Mouse (Mus musculus) neural tube, embryonic 13.5 days (tissue): ENCODE results near the gene St3gal6. TPM values are rescaled to one million over a fixed set of nuclear protein-coding genes. Genes with fewer than 3 reads are reported as not detected.

Source experiments
- ATAC-seq: fragments of 200-750 bp; cut with Nextera tagmentation; 2 replicates; pipeline ENCODE4 v1.8.0; 2017; ENCODE audit warnings: low read depth, mild to moderate bottlenecking, moderate TSS enrichment, moderate library complexity
- H3K27ac ChIP-seq: fragments of 300-500 bp; sonication (generic); replicated peaks from 2 replicates; pipeline ENCODE4 v1.5.1; 2015; ENCODE audit warnings: moderate library complexity, mild to moderate bottlenecking, inconsistent platforms
- H3K27me3 ChIP-seq: fragments of 300-500 bp; sonication (generic); 2 replicates; pipeline ENCODE4 v1.6.1; 2015; ENCODE audit warnings: mild to moderate bottlenecking, inconsistent platforms
- H3K36me3 ChIP-seq: fragments of 300-500 bp; sonication (generic); 2 replicates; pipeline ENCODE4 v1.6.1; 2015; ENCODE audit warnings: mild to moderate bottlenecking, inconsistent platforms
- H3K4me1 ChIP-seq: fragments of 300-500 bp; sonication (generic); replicated peaks from 2 replicates; pipeline ENCODE4 v1.6.1; 2015; ENCODE audit warnings: inconsistent platforms
- H3K4me2 ChIP-seq: fragments of 300-500 bp; sonication (generic); 2 replicates; pipeline ENCODE4 v1.6.1; 2015; ENCODE audit warnings: inconsistent platforms, mild to moderate bottlenecking, moderate library complexity
- H3K4me3 ChIP-seq: fragments of 300-500 bp; sonication (generic); 2 replicates; pipeline ENCODE4 v1.5.1; 2015; ENCODE audit warnings: mild to moderate bottlenecking, inconsistent platforms
- H3K9ac ChIP-seq: fragments of 300-500 bp; sonication (generic); 2 replicates; pipeline ENCODE4 v1.6.1; 2015; ENCODE audit warnings: moderate library complexity, mild to moderate bottlenecking, inconsistent platforms
- H3K9me3 ChIP-seq: fragments of 300-500 bp; sonication (generic); 2 replicates; pipeline ENCODE4 v1.6.1; 2016; ENCODE audit warnings: inconsistent platforms
- WGBS: fragments of 180-500 bp; shearing (Covaris S2); methylation state at CpG from one replicate; pipeline ENCODE4 v1.1.7; 2015; 5-methylcytosine and 5-hydroxymethylcytosine counted together
- polyA plus RNA-seq: library from polyadenylated mRNA; unstranded; fragments of >200 nt; fragmentation: Nextera tagmentation; extraction: Ambion mirVana; gene quantifications from 2 replicates; pipeline ENCODE4 v1.2.1, GENCODE M21; 2015

The St3gal6 gene
- polyA plus RNA-seq, 1 experiment from 2014 or later, result 7.1 TPM

DNA sequence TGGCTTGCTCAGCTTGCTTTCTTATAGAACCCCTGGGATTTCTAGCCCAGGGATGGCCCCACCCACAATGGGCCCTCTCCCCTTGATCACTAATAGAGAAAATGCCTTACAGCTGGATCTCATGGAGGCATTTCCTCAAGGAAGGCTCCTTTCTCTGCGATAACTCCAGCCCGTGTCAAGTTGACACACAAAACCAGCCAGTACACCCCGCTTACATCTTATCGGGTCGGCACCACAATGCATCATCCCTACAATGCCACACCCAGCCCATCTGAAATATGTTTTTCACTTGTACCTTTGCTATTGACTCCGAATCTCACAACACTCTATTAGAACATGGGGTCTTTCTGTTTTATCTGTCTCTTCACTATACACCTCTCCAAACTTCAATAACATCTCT lies 3.6 kb downstream of the St3gal6 start:
- no peak for ATAC-seq
- Histone ChIP-seq H3K36me3 (no peaks in the 10 kb centered on the region), H3K4me2 (no peak overlapping the region), H3K27me3 (peaks cover 19% of the 10 kb centered on the region), H3K9ac (no peak overlapping the region), H3K9me3 (peaks cover 8% of the 10 kb centered on the region; the same call in 1 of the 2 replicates), H3K4me1 (peaks cover 13% of the 10 kb centered on the region; the same call in 1 of the 2 replicates), H3K27ac (no peak overlapping the region), H3K4me3 (no peak overlapping the region)
- 93% methylated on average over 6 of the region's 6 CpGs for WGBS

DNA sequence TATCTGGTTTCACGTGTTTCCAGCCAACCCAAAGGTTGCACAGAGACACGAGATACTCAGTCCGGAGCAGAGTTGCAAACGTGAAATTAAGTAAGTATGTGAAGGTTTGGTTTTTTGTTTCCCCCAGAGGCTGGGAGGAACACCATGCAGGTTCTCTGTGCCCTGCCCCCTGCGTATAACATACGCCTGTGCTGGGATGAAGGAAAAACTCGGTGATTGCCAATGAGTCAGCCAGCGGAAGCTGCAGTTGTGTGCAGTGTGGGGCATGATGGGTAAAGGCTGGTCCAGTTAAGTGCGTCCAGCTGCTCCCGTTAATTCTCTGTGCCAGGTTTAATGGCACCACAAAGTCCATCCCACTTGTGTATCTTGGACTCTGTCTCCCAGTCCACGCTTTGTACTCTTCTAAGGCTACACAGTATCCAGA lies 4.4 kb downstream of the St3gal6 start:
- Histone ChIP-seq H3K27ac (no peak overlapping the region), H3K36me3 (no peaks in the 10 kb centered on the region), H3K9ac (no peak overlapping the region), H3K4me3 (no peak overlapping the region), H3K9me3 (peaks cover 4% of the 10 kb centered on the region; the same call in 1 of the 2 replicates), H3K4me2 (no peak overlapping the region; the same call in 1 of the 2 replicates), H3K4me1 (peaks cover 13% of the 10 kb centered on the region; the same call in 1 of the 2 replicates), H3K27me3 (peaks cover 19% of the 10 kb centered on the region)
- 68% methylated on average over 11 of the region's 11 CpGs for WGBS
- ATAC-seq, result no peak

DNA sequence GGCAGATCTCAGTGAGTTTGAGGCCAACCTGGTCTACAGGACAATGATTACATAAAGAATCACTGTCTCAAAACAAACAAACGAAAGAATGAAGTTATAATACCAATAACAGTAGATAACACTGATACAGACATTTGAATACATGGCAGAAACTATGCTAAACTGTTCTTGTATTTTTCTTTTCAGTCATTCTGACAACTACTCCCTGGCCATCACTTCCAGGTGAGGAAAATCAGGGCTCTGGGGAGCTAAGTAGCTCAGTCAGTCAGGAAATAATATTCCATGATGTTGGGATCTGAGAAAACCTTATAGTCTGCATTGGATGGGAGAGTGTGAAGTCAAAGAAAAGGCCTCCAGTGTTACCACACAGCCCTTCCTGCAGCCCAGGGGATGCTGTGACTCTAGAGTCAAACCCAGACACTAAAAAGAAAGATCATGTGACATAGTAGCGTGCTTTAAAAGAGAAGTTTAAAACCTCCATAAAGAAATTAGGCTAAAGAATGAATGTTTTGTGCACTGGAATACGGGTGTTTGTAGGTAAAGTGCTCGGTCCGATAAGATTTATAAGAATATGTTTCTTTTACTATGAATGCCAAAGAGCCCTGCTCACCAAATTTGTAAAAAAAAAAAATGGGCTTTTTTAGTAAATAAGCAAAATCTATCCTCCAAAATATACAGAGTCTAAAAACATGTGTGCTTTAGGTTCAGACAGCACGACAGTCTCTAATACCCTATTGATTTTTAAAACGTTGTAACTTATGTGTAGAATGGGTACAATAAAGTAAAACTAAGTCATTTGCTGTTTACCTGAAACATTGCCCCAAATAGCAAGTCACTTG lies 6.9 kb downstream of the St3gal6 start:
- no peak overlapping the region for H3K27ac ChIP-seq
- H3K4me1 ChIP-seq, result peaks cover 16% of the 10 kb centered on the region
- no peaks in the 10 kb centered on the region for H3K36me3 ChIP-seq
- H3K9me3 ChIP-seq, result no peaks in the 10 kb centered on the region
- no peak overlapping the region for H3K4me2 ChIP-seq
- peaks cover 17% of the 10 kb centered on the region for H3K27me3 ChIP-seq
- H3K9ac ChIP-seq, result no peak overlapping the region
- H3K4me3 ChIP-seq, result no peak overlapping the region
- ATAC-seq, result no peak
- WGBS, result 85% methylated on average over 7 of the region's 7 CpGs

- H3K27ac ChIP-seq, result no peak overlapping the region
- ATAC-seq, result no peak
- H3K4me2 ChIP-seq, result no peak overlapping the region
- H3K4me3 ChIP-seq, result no peak overlapping the region
- H3K27me3 ChIP-seq, result peaks cover 6% of the 10 kb centered on the region; the same call in 1 of the 2 replicates
- no peak overlapping the region for H3K9ac ChIP-seq
- no peaks in the 10 kb centered on the region for H3K9me3 ChIP-seq
- H3K36me3 ChIP-seq, result no peaks in the 10 kb centered on the region
- WGBS, result 94% methylated on average over 2 of the region's 2 CpGs
- peaks cover 21% of the 10 kb centered on the region for H3K4me1 ChIP-seq
These were observed 7.9 kb downstream of the St3gal6 start for GRCm38 (mm10) chr16:58516161-58516560.

DNA sequence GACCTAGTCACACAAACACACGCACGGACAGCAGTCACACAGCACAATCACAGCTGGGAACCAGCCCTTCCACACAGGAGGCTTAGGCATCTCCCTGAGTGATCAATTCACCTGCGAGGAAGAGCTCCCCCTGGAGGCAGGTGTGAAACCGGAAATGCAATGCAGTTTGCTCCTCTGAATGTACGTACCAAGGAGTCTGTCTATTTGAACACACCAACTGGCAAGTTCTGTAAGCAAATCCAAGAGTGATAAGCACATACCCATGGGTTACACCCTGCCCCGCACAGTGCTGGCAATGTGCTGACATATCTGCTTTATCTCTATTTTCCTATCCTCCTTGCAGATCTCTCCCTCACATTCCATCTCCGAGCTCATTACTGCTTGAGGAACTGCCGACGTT lies 9.5 kb downstream of the St3gal6 start:
- H3K4me3 ChIP-seq, result no peak overlapping the region
- H3K9me3 ChIP-seq, result no peaks in the 10 kb centered on the region

DNA sequence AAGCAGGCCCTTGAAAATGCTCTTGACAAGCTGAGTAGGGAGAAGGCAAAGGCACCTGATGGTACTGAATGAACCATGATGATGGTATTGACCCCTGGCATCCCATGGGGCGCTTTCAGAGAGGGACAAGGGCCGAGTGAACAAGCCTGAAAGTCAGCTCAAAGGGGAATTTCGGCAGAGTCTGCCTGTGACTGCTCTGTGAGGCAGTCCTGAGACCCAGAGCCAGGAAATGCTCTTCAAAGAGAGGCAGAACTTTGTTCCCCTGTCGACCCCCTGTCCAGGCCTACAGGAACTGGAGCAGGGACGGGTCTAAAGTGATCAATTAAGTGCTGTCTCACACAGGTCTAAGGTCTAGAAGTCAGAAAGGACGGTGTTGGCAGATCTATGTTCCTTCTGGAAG lies 10.3 kb downstream of the St3gal6 start:
- 37% methylated on average over 6 of the region's 6 CpGs for WGBS
- ATAC-seq, result no peak
- H3K9ac ChIP-seq, result no peak overlapping the region
- no peaks in the 10 kb centered on the region for H3K36me3 ChIP-seq
- H3K4me3 ChIP-seq, result no peak overlapping the region
- H3K4me1 ChIP-seq, result peaks cover 19% of the 10 kb centered on the region
- no peaks in the 10 kb centered on the region for H3K9me3 ChIP-seq
- H3K4me2 ChIP-seq, result no peak overlapping the region
- H3K27ac ChIP-seq, result 0 out of 2 replicates have a peak overlapping the region, but pooled peaks have one; percentile 4
- no peaks in the 10 kb centered on the region for H3K27me3 ChIP-seq

More for the DNA sequence above, 9.5 kb downstream of the St3gal6 start:
- Histone ChIP-seq H3K9ac (no peak overlapping the region), H3K4me1 (peaks cover 19% of the 10 kb centered on the region), H3K36me3 (no peaks in the 10 kb centered on the region), H3K27ac (no peak overlapping the region), H3K4me2 (no peak overlapping the region), H3K27me3 (no peaks in the 10 kb centered on the region)
- 92% methylated on average over 9 of the region's 9 CpGs for WGBS
- ATAC-seq, result no peak

- H3K27me3 ChIP-seq, result no peaks in the 10 kb centered on the region
- peak; percentile 80 for ATAC-seq
- no peaks in the 10 kb centered on the region for H3K9me3 ChIP-seq
- no peak overlapping the region for H3K4me3 ChIP-seq
- H3K4me2 ChIP-seq, result no peak overlapping the region
- peaks cover 19% of the 10 kb centered on the region for H3K4me1 ChIP-seq
- 21% methylated on average over 3 of the region's 3 CpGs for WGBS
- H3K9ac ChIP-seq, result no peak overlapping the region
- H3K36me3 ChIP-seq, result no peaks in the 10 kb centered on the region
- H3K27ac ChIP-seq, result 0 out of 2 replicates have a peak overlapping the region, but pooled peaks have one; percentile 7
These were observed 11.2 kb downstream of the St3gal6 start for GRCm38 (mm10) chr16:58512887-58513286.

DNA sequence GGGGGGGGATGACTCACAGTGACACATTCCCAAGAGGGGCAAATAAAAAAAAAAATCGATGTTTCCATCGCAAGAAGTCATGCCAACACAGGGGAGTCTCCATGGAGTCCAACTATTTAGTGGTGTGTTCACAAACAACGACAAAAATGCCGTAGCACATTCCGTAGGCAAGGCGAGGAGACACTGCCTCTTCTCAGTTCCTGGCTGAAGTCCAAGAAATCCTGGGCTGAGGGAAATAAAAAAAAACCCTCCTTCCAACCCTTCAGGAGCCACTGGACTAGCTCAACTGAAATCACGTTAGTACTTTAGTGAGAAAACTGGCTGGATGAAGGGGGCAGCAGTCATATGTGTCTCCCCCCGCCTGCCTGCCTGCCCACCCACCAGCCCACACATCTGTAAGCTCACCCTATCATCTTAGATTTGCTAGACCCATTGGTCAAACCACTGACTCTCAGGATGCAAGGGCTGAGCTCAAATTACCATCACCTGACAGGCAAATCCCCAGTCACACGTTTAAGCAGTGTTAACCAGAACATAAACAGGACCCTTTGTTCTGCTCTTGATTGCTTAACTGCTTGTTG lies 11.8 kb downstream of the St3gal6 start:
- H3K27ac ChIP-seq, result peak overlapping the region; percentile 7; the same call in 1 of the 2 replicates
- peaks cover 22% of the 10 kb centered on the region for H3K4me1 ChIP-seq

DNA sequence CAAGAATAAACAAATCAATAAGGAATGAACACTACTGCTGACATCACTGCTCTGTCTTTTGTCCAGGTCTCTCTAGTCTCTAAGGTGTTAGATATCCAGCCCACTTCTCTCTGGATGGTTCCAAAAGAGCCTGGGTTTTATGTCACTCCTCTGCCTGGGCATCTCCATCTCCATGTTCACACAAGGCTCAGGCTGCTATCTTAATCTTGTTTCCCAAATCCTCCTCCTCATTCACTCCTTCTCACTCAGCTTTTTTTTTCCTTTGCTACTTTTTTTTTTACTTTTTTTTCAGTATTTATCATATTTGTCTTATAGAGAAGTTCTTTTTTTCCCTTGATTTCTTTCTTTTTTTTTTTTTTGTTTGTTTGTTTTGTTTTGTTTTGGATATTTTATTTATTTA lies 19.1 kb downstream of the St3gal6 start:
- Histone ChIP-seq H3K27me3 (no peaks in the 10 kb centered on the region), H3K36me3 (no peaks in the 10 kb centered on the region), H3K4me1 (peaks cover 7% of the 10 kb centered on the region; the same call in 1 of the 2 replicates), H3K27ac (no peak overlapping the region), H3K4me2 (no peak overlapping the region), H3K9me3 (no peaks in the 10 kb centered on the region), H3K9ac (no peak overlapping the region), H3K4me3 (no peak overlapping the region)
- no peak for ATAC-seq

More for the DNA sequence above, 11.8 kb downstream of the St3gal6 start:
- Histone ChIP-seq H3K27me3 (no peaks in the 10 kb centered on the region), H3K4me2 (peak overlapping the region; percentile 30), H3K4me3 (no peak overlapping the region), H3K9ac (no peak overlapping the region), H3K36me3 (no peaks in the 10 kb centered on the region), H3K9me3 (no peaks in the 10 kb centered on the region)
- ATAC-seq, result peak; percentile 65
- WGBS, result 34% methylated on average over 9 of the region's 9 CpGs

- Histone ChIP-seq H3K27ac (no peak overlapping the region), H3K4me3 (no peak overlapping the region), H3K9ac (no peak overlapping the region), H3K27me3 (no peaks in the 10 kb centered on the region), H3K4me2 (no peak overlapping the region), H3K9me3 (no peaks in the 10 kb centered on the region), H3K4me1 (peaks cover 20% of the 10 kb centered on the region), H3K36me3 (no peaks in the 10 kb centered on the region)
- no peak for ATAC-seq
- WGBS, result 77% methylated on average over 6 of the region's 6 CpGs
These were observed 21.5 kb downstream of the St3gal6 start for GRCm38 (mm10) chr16:58502566-58502965.

DNA sequence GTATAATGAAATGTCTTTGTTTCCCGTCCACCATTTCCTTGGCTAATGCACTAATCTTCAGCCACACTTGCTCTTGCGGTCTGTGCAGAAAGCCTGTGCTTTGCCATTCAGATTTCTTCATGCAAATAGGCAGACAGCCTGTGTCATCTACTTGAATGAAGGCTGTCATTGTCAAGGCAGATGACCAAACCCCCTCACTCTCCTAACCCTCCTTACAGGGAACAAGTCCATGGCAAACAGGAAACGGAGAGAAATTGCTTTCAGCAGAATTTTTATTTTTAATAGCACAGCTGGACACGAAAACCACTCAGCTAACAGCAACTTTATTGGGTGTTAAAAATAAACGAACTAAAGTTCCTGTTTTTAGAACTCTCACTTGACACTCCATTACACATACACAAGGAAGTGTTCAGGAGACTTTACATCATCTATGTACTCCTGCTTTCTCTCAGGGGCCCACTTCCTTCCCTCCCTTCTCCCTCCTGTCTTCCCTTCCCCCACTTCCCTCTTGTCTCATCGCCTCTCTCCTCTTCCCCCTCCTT lies 22.2 kb downstream of the St3gal6 start:
- peaks cover 16% of the 10 kb centered on the region for H3K4me1 ChIP-seq
- H3K9ac ChIP-seq, result no peak overlapping the region
- no peaks in the 10 kb centered on the region for H3K36me3 ChIP-seq
- peak overlapping the region; percentile 33; the same call in 1 of the 2 replicates for H3K27ac ChIP-seq
- 45% methylated on average over 6 of the region's 6 CpGs for WGBS
- no peak overlapping the region for H3K4me2 ChIP-seq
- no peak for ATAC-seq
- no peaks in the 10 kb centered on the region for H3K27me3 ChIP-seq
- no peak overlapping the region for H3K4me3 ChIP-seq
- H3K9me3 ChIP-seq, result no peaks in the 10 kb centered on the region

GRCm38 (mm10) chr16:58499650-58500049 lies 24.4 kb downstream of the St3gal6 start:
- Histone ChIP-seq H3K4me2 (no peak overlapping the region), H3K27me3 (no peaks in the 10 kb centered on the region), H3K27ac (0 out of 2 replicates have a peak overlapping the region, but pooled peaks have one; percentile 13), H3K4me3 (no peak overlapping the region), H3K36me3 (no peaks in the 10 kb centered on the region), H3K9me3 (no peaks in the 10 kb centered on the region), H3K9ac (no peak overlapping the region), H3K4me1 (peaks cover 16% of the 10 kb centered on the region)
- ATAC-seq, result no peak
- WGBS, result 87% methylated on average over 5 of the region's 5 CpGs
